Mouse (Mus musculus) small intestine, adult 2 months (tissue): Measurements from ENCODE around the gene Il18rap. TPM values are rescaled to one million over a fixed set of nuclear protein-coding genes. Genes with fewer than 3 reads are reported as not detected.

Experiments
- H3K27ac ChIP-seq: fragments of 200-500 bp; 2 replicates; pipeline ENCODE4 v1.5.1; 2012; ENCODE audit warnings: low read depth, low read length, control low read depth, inconsistent platforms; ENCODE audit not compliant: insufficient read depth
- H3K27me3 ChIP-seq: fragments of 200-500 bp; 2 replicates; pipeline ENCODE4 v1.6.1; 2012; ENCODE audit warnings: mild to moderate bottlenecking, moderate library complexity, low read length, inconsistent platforms; ENCODE audit not compliant: control insufficient read depth, insufficient read depth
- H3K36me3 ChIP-seq: fragments of 200-500 bp; 2 replicates; pipeline ENCODE4 v1.6.1; 2012; ENCODE audit warnings: mild to moderate bottlenecking, low read length, control low read depth, inconsistent platforms; ENCODE audit not compliant: control insufficient read depth, insufficient read depth
- H3K4me1 ChIP-seq: fragments of 200-500 bp; 2 replicates; pipeline ENCODE4 v1.6.1; 2012; ENCODE audit warnings: low read length, inconsistent platforms, mixed read lengths; ENCODE audit not compliant: control insufficient read depth, insufficient read depth, insufficient read length
- H3K4me3 ChIP-seq: fragments of 200-500 bp; 2 replicates; pipeline ENCODE4 v1.5.1; 2012; ENCODE audit warnings: low read depth, mild to moderate bottlenecking, control low read depth, inconsistent platforms, low read length, moderate library complexity
- CTCF ChIP-seq: fragments of 200-500 bp; IDR thresholded peaks from 2 replicates; pipeline ENCODE4 v1.5.1; 2012; ENCODE audit warnings: low read depth, mild to moderate bottlenecking, control low read depth, inconsistent platforms, low read length, moderate library complexity, mixed read lengths; ENCODE audit not compliant: insufficient replicate concordance, insufficient read length; ENCODE audit errors: extremely low read depth
- POLR2A ChIP-seq: fragments of 200-500 bp; IDR thresholded peaks from 2 replicates; pipeline ENCODE4 v1.6.1; 2012; ENCODE audit warnings: low read depth, mild to moderate bottlenecking, control low read depth, inconsistent platforms, low read length, moderate library complexity
- WGBS: fragments of 180-500 bp; shearing (Covaris S2); methylation state at CpG from one replicate; pipeline ENCODE4 v1.1.7; 2018; 5-methylcytosine and 5-hydroxymethylcytosine counted together
- polyA plus RNA-seq: library from polyadenylated mRNA; depleted of rRNA; stranded (reverse); fragments of >200 nt; gene quantifications from 2 replicates; pipeline ENCODE4 v1.2.3, GENCODE M21; 2012; rRNA removed

Gene Il18rap
- 0.17 and 0.19 TPM in 2 replicates for polyA plus RNA-seq

DNA sequence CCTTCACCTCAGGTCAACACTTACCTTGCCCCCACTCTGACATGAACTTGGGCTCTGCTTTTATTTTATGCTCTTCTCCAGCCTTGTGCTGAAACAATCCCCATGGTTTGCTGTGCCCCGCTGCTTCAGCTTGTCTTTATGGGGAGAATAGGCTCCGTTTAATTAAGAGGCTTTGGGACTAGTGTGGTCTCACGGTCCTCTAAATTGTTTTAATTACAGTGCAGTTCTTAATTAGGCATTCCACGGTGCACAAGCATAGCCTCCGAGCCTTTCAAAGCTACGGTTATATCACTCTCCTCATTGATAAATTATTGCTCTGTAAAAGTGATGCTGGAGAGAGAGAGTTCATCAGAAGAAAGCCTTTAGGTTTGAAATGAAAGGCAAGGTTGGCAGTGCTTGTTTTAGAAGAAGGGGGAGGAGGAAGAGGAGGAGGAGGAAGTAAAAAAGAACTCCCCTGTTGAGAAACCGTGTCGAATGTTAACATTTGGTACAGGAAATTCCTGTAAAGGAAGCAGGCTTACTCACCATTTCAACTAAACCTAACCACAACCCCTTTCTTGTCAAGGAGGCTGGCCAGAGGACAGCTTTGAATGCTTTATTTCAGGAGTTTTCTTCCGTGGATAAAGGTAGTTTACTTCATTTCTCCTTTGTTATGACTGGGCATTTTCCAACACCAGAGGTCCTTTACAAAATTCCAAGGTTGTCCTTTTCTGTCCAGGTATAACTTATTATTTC lies at the start of gene Il18rap:
TSS of gene Il18rap (plus strand) at position 512 of the 735 bp plus-strand sequence.
- no peaks in the 10 kb centered on the region for H3K27me3 ChIP-seq
- TF ChIP-seq CTCF (no peak), POLR2A (no peak)
- 50% methylated on average over 9 of the region's 9 CpGs for WGBS
- no peaks in the 10 kb centered on the region for H3K4me1 ChIP-seq
- no peak within 1 kb of the TSS for H3K4me3 ChIP-seq
- no peak within 1 kb of the TSS for H3K27ac ChIP-seq
- H3K36me3 ChIP-seq: no peaks in the 10 kb centered on the region

DNA sequence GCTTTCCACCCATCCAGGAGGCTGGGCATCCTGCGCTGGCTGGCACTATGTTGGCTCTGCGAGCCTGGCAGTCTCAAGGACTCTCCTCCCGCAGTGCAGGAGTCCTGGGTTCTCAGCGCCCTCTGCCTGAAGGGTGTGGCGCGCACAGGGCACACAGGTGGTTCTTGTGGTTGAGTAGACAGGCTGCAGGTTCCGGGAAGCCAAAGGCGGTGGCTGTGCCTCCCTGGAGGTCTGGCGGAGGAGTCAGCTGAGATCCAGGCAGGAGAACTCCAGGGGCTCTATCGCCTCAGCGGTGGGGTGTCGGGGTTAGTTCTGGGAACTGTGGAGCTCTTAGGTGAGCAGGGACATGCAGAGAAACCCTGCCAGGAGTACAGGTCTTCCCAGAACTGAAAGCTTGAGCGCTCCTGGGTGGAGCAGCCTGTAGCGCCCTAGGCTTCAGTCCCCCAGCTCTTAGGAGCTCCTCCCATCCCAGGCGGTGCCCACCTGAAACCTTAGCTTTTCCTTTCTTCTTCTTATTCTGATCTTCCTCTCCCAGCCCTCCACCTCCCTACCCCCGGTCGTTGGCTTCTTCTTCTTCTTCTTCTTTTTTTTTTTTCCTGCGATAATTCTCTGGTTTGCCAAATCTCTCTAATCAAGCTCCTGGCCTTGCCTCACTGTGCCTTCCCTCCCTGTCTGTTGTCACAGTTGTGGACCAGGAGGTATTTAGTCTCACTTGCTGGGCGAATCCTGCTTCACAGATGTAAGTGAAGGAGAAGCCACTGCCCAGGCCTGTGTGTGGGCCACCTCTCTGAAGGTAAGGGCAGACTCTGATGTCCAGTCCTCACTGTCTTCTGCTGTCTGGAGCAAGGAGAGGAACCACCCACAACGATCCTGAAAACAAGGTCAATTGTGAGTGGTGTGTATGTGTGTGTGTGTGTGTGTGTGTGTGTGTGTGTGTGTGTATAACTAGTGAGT lies 49.4 kb upstream of the Il18rap start, which contains the start of gene Il18r1:
TSS of gene Il18r1 (plus strand) at position 76 of the 954 bp plus-strand sequence.
- TF ChIP-seq POLR2A (no peak), CTCF (no peak)
- WGBS: 28% methylated on average over 20 of the region's 20 CpGs
- Histone ChIP-seq H3K36me3 (no peaks in the 10 kb centered on the region), H3K27ac (no peak within 1 kb of the TSS), H3K4me1 (peaks cover 3% of the 10 kb centered on the region; the same call in 1 of the 2 replicates), H3K27me3 (no peaks in the 10 kb centered on the region), H3K4me3 (peak within 1 kb of the TSS; percentile 41)

DNA sequence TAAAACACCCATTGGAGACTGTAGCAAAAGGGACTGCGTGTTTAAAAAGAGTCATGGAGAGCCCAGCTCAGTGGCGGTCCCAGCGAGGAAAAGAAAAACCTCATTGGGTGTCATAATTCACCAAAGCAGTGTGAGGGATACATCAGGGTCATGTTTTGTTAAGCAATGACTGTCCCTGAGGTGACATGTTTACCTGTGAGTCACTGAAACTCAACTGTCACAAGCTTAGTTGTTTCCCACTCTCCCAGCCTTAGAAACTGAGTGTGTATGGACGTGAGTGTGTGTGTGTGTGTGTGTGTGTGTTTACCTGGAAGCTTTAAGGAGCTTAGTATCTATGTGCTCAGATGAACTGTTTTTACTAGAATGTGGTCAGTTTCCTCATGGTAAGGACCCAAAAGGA lies 47.9 kb upstream of the Il18rap start:
- H3K27me3 ChIP-seq: no peaks in the 10 kb centered on the region
- H3K4me3 ChIP-seq: no peak overlapping the region
- no peak overlapping the region for H3K27ac ChIP-seq
- TF ChIP-seq CTCF: no peak
- no peak for TF ChIP-seq POLR2A
- WGBS: 88% methylated on average over 4 of the region's 4 CpGs
- peaks cover 3% of the 10 kb centered on the region; the same call in 1 of the 2 replicates for H3K4me1 ChIP-seq
- H3K36me3 ChIP-seq: no peaks in the 10 kb centered on the region

DNA sequence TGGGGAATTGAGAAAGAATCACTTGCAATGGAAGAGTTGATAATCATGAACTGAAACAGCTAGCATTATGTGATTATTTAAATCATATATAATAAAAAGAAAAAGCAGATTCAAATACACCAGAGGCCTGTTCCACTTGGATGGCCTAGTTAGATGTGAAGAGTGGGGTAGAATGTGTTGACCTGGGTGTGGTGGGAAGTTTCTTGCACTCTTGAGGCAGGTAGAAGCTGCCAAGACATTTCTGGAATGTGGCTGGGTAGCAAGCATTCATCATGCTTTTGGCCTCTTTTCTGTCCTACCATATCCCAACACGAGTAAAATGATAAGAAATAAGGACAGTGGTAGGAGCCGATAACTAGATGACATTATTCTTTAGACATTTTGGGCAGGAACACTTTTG lies 46.4 kb upstream of the Il18rap start:
- H3K36me3 ChIP-seq: no peaks in the 10 kb centered on the region
- H3K4me3 ChIP-seq: no peak overlapping the region
- H3K4me1 ChIP-seq: peaks cover 3% of the 10 kb centered on the region; the same call in 1 of the 2 replicates
- no peaks in the 10 kb centered on the region for H3K27me3 ChIP-seq
- TF ChIP-seq CTCF (no peak), POLR2A (no peak)
- no peak overlapping the region for H3K27ac ChIP-seq
- WGBS: 65% methylated on average over 2 of the region's 2 CpGs

DNA sequence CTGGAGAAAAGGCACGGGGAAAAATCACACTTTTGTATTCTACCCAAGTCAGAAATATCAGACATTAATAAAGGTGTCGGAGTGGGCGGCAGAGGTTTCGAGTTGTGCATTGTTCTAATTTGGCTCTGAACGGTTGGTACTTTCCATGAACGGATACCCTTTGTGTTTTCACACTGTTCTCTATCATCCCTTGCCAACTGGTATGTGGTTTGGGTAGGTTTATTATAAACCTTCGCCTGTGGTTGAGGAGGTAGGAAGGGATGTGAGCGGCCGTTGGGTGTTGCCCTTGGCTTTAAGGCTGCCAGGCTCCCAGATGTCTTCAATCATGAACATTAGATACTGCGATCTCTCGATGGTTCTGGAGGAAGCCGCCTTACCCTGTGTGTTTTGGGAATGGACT lies 45.3 kb upstream of the Il18rap start:
- Histone ChIP-seq H3K27me3 (no peaks in the 10 kb centered on the region), H3K4me3 (no peak overlapping the region), H3K4me1 (peaks cover 3% of the 10 kb centered on the region; the same call in 1 of the 2 replicates), H3K27ac (no peak overlapping the region), H3K36me3 (no peaks in the 10 kb centered on the region)
- 80% methylated on average over 12 of the region's 12 CpGs for WGBS
- TF ChIP-seq CTCF (no peak), POLR2A (no peak)

DNA sequence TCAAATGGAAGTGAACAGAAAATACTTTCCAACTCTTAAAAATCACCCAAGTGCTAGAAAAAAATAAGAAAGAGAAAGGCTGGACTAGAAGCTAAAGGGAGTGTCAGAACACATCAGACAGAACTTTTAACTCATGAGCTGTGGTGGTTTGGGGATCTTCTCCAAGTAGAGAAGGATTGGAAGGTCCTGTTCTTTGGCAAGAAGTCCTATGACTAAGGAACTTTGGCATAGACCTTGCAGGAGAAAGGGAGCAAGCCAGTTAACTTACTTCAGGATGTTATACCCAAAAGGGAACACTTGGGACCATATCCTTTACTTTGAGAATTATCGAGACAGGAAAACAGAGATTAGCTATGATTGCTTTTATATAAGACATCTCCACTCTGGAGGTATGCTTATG lies 42.8 kb upstream of the Il18rap start:
- no peak overlapping the region for H3K4me3 ChIP-seq
- WGBS: 85% methylated on average over 1 of the region's 1 CpGs
- TF ChIP-seq POLR2A: no peak
- H3K27me3 ChIP-seq: no peaks in the 10 kb centered on the region
- H3K27ac ChIP-seq: no peak overlapping the region
- no peaks in the 10 kb centered on the region for H3K36me3 ChIP-seq
- H3K4me1 ChIP-seq: 0 out of 2 replicates have a peak, but pooled peaks cover 2% of the 10 kb centered on the region

DNA sequence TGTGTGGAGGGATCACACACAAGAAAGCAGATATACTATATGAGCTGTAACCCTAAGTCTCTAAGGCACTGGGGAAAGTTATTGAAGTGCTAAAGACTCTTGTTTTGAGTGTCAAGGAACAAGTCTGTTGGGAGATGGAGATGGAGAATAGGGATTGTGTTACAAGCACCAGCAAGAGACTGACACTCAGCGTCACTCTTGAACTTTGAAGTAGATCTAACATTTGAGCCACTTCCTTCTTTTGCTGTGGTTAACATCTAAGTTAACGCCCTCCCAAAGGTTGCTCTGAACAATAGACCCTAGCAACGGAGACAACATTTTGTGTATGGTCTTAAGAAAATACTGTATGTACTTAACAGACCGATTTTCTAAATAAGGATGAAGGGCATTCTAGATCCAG lies 41.5 kb upstream of the Il18rap start:
- 79% methylated on average over 4 of the region's 4 CpGs for WGBS
- no peak for TF ChIP-seq CTCF
- no peak for TF ChIP-seq POLR2A
- Histone ChIP-seq H3K36me3 (no peaks in the 10 kb centered on the region), H3K27ac (no peak overlapping the region), H3K27me3 (no peaks in the 10 kb centered on the region), H3K4me3 (no peak overlapping the region), H3K4me1 (0 out of 2 replicates have a peak, but pooled peaks cover 2% of the 10 kb centered on the region)
